Mouse (Mus musculus) heart, adult 2 months (tissue): ENCODE data around the gene Ngfr. TPM values are rescaled to one million over a fixed set of nuclear protein-coding genes. Genes with fewer than 3 reads are reported as not detected.

ENCODE experiments used
- DNase-seq, 2 experiments: peaks; one replicate each; pipeline ENCODE4 v3.0.0; 2021
- H3K27ac ChIP-seq: fragments of 200-600 bp; 2 replicates; pipeline ENCODE4 v1.8.1; 2022
- H3K27me3 ChIP-seq: fragments of 200-500 bp; 2 replicates; pipeline ENCODE4 v1.6.1; 2012; ENCODE audit warnings: mild to moderate bottlenecking, low read length, inconsistent platforms, mixed read lengths; ENCODE audit not compliant: control insufficient read depth, insufficient read depth
- H3K36me3 ChIP-seq: fragments of 200-500 bp; 2 replicates; pipeline ENCODE4 v1.6.1; 2012; ENCODE audit warnings: low read length, inconsistent platforms; ENCODE audit not compliant: control insufficient read depth, insufficient read depth
- H3K4me1 ChIP-seq: fragments of 200-500 bp; 2 replicates; pipeline ENCODE4 v1.6.1; 2011; ENCODE audit warnings: low read length; ENCODE audit not compliant: control insufficient read depth, insufficient read depth
- H3K4me3 ChIP-seq: fragments of 200-600 bp; 2 replicates; pipeline ENCODE4 v1.8.1; 2022
- H3K79me2 ChIP-seq: fragments of 200-500 bp; replicated peaks from 2 replicates; pipeline ENCODE4 v1.6.1; 2012; ENCODE audit warnings: mild to moderate bottlenecking, inconsistent platforms, low read length, moderate library complexity, mixed read lengths; ENCODE audit not compliant: control insufficient read depth, insufficient read depth
- H3K9ac ChIP-seq: fragments of 200-500 bp; 2 replicates; pipeline ENCODE4 v1.6.1; 2012; ENCODE audit warnings: low read depth, mild to moderate bottlenecking, control low read depth, inconsistent platforms, low read length, mixed read lengths
- CTCF ChIP-seq: fragments of 200-600 bp; IDR thresholded peaks from 2 replicates; pipeline ENCODE4 v1.8.1; 2022; ENCODE audit warnings: antibody characterized with exemption, mild to moderate bottlenecking, moderate library complexity
- EP300 ChIP-seq: fragments of 200-500 bp; IDR thresholded peaks from 2 replicates; pipeline ENCODE4 v1.6.1; 2011; ENCODE audit warnings: low read depth, low read length, control low read depth; ENCODE audit not compliant: insufficient read depth
- POLR2A ChIP-seq: fragments of 200-500 bp; IDR thresholded peaks from 2 replicates; pipeline ENCODE4 v1.6.1; 2011; ENCODE audit warnings: mild to moderate bottlenecking, low read depth, low read length, control low read depth; ENCODE audit not compliant: insufficient read depth
- WGBS: fragments of 180-500 bp; shearing (Covaris S2); methylation state at CpG from one replicate; pipeline ENCODE4 v1.1.7; 2018; 5-methylcytosine and 5-hydroxymethylcytosine counted together
- intact Hi-C: fragments of 180-260 bp; cut with DNase I; formaldehyde crosslinking; loops from one replicate; pipeline ENCODE4 v1.15.1; 2025
- polyA plus RNA-seq: library from polyadenylated mRNA; depleted of rRNA; stranded (reverse); fragments of >200 nt; gene quantifications from 2 replicates; pipeline ENCODE4 v1.2.3, GENCODE M21; 2012; rRNA removed
- total RNA-seq, 2 experiments: library from RNA; stranded (reverse); gene quantifications; 2 replicates each; pipeline ENCODE4 v1.2.3; 2021

Gene Ngfr
- total and polyA plus RNA-seq, 3 experiments: 0.26 to 2.2 (median 1.0) TPM

- H3K27ac ChIP-seq: no peak overlapping the region
- no peaks in the 10 kb centered on the region for H3K79me2 ChIP-seq
- no peaks in the 10 kb centered on the region for H3K27me3 ChIP-seq
- H3K4me1 ChIP-seq: no peaks in the 10 kb centered on the region
- intact Hi-C loops: loop anchor here (10.0 kb wide), 1 partner anchor 483 kb away; the partner anchor contains the start of gene Pdk2
- H3K9ac ChIP-seq: no peak overlapping the region
- no peak overlapping the region for H3K4me3 ChIP-seq
- no peaks in the 10 kb centered on the region for H3K36me3 ChIP-seq
- 76% methylated on average over 8 of the region's 8 CpGs for WGBS
- no peak for DNase-seq
- TF ChIP-seq EP300 (no peak), POLR2A (no peak), CTCF (no peak)
Observed at GRCm38 (mm10) chr11:95527307-95527706, 60.2 kb downstream of the Ngfr start.

GRCm38 (mm10) chr11:95521563-95521962, 66.0 kb downstream of the Ngfr start:
- Histone ChIP-seq H3K27ac (no peak overlapping the region), H3K79me2 (no peaks in the 10 kb centered on the region), H3K4me1 (peaks cover 5% of the 10 kb centered on the region; the same call in 1 of the 2 replicates), H3K9ac (no peak overlapping the region), H3K4me3 (0 out of 2 replicates have a peak overlapping the region, but pooled peaks have one; percentile 7), H3K36me3 (no peaks in the 10 kb centered on the region), H3K27me3 (no peaks in the 10 kb centered on the region)
- 2% methylated on average over 13 of the region's 13 CpGs for WGBS
- DNase-seq: peak; percentile 75 to 84
- intact Hi-C loops: loop anchor here (1.0 to 10.0 kb wide), 5 partner anchors 123 to 477 kb away; partner anchors contain the start of genes Pdk2 and Slc35b1
- TF ChIP-seq EP300 (peak; percentile 92), CTCF (peak; percentile 91), POLR2A (no peak)

DNA sequence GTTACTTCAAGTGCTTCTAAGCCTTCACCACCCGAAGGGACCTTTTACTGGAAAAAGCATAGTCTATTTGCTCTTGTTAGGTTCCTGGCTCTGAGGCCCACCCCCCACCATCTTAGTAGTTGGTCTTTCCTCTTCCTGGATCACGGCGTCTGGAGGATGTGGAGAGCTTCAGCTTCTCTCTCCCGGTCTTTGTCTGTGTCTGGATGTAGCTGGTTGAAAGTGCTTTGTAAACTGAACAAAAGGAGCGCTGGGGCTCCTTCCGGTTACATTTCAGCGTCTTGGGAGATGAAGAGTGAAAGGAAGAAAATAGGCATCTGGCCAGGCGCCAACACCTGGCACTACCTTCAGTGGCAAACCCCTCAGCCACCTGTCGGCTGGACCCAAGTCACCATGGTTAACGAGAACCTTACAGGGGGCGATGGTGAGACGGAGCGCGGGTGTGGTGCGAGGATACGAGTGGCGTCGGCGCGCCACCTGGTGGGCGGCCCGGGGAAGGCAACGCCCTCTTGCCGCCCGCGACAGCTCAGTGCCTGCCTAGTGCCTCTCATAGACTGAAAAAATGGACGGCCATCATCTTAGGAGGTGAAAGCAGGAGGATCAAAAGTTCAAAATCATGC, 67.0 kb downstream of the Ngfr start:
- Histone ChIP-seq H3K27me3 (no peaks in the 10 kb centered on the region), H3K9ac (no peak overlapping the region), H3K36me3 (no peaks in the 10 kb centered on the region), H3K79me2 (no peaks in the 10 kb centered on the region), H3K27ac (no peak overlapping the region), H3K4me3 (peak overlapping the region; percentile 37), H3K4me1 (peaks cover 5% of the 10 kb centered on the region; the same call in 1 of the 2 replicates)
- no peak for TF ChIP-seq POLR2A
- TF ChIP-seq EP300: peak; percentile 78; the same call in 1 of the 2 replicates
- TF ChIP-seq CTCF: peak; percentile 97; the same call in 1 of the 2 replicates
- intact Hi-C loops: loop anchor here (1.0 to 10.0 kb wide), 6 partner anchors 122 to 476 kb away; partner anchors contain the start of genes Pdk2 and Slc35b1
- WGBS: 4% methylated on average over 27 of the region's 27 CpGs
- DNase-seq: peak; percentile 86 to 90

DNA sequence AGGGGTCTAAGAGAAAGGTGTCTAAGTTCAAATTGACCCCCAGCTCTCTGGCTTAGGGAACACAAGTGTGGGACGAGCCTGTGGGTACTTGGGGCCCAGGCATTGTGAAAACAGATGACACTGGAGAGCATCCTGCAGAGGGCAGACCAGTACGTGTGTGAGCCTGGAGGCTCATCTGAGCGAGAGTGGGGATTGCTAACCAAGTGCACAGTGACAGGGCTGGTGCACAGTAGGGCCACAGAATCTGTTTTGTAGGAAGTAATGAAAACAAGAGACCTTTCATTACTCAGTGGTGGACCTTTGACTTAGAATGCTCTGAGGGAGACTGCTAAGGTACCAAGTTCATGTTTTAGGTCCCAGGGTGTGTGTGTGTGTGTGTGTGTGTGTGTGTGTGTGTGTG, 67.5 kb downstream of the Ngfr start:
- H3K36me3 ChIP-seq: no peaks in the 10 kb centered on the region
- no peaks in the 10 kb centered on the region for H3K27me3 ChIP-seq
- H3K79me2 ChIP-seq: no peaks in the 10 kb centered on the region
- H3K27ac ChIP-seq: no peak overlapping the region
- no peak overlapping the region for H3K9ac ChIP-seq
- intact Hi-C loops: loop anchor here (1.0 to 10.0 kb wide), 3 partner anchors 121 to 475 kb away; partner anchors contain the start of gene Pdk2
- TF ChIP-seq EP300: no peak
- no peak for TF ChIP-seq POLR2A
- TF ChIP-seq CTCF: no peak
- peaks cover 5% of the 10 kb centered on the region; the same call in 1 of the 2 replicates for H3K4me1 ChIP-seq
- H3K4me3 ChIP-seq: no peak overlapping the region
- WGBS: 77% methylated on average over 3 of the region's 3 CpGs
- no peak for DNase-seq

DNA sequence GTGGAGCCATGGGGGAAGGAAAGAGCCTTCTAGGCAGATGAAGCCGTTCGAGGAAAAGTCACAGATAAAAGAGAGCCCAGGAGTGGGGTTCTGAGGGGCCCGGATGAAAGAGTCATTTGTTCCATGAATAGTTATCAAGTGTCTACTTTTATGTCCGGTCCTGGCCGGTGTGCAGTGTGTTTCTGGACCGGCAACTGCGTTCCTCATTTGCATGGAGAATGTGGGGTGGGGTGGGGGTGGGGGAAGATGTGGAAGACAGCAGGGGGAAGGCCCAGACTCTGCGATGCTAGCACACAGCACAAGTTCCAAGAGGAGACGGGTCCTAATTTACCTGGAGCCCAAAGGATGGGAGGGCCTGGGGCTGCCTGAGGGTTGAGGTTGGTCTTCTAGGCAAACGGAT, 68.2 kb downstream of the Ngfr start:
- no peak for DNase-seq
- Histone ChIP-seq H3K27me3 (peaks cover 1% of the 10 kb centered on the region; the same call in 1 of the 2 replicates), H3K79me2 (no peaks in the 10 kb centered on the region), H3K4me3 (no peak overlapping the region), H3K27ac (no peak overlapping the region), H3K9ac (no peak overlapping the region), H3K4me1 (peaks cover 6% of the 10 kb centered on the region; the same call in 1 of the 2 replicates), H3K36me3 (no peaks in the 10 kb centered on the region)
- TF ChIP-seq EP300 (no peak), CTCF (no peak), POLR2A (no peak)
- WGBS: 61% methylated on average over 10 of the region's 10 CpGs
- intact Hi-C loops: no loop called here

Other genes starting within 250 kb of the Ngfr start
- gene Slc35b1, start 203.0 kb downstream of the Ngfr start, total RNA-seq: 10 to 100 TPM; 34.2 to 41.3 TPM
- 47.2 and 74.2 TPM in 2 replicates for gene Slc35b1, start 203.0 kb downstream of the Ngfr start, polyA plus RNA-seq
- gene Spop, start 173.7 kb downstream of the Ngfr start, total RNA-seq: 100 to 1,000 TPM; 155 to 170 TPM
- 69.3 and 112 TPM in 2 replicates for gene Spop, start 173.7 kb downstream of the Ngfr start, polyA plus RNA-seq
- gene Nxph3, start 73.2 kb downstream of the Ngfr start, total RNA-seq: under 1 TPM; 0.55 to 0.73 TPM
- gene Nxph3, start 73.2 kb downstream of the Ngfr start, polyA plus RNA-seq: 0.57 and 0.76 TPM in 2 replicates
- gene Phb, start 79.2 kb upstream of the Ngfr start, total RNA-seq: 100 to 1,000 TPM; 358 to 383 TPM
- 281 and 456 TPM in 2 replicates for gene Phb, start 79.2 kb upstream of the Ngfr start, polyA plus RNA-seq
- gene Zfp652, start 124.9 kb upstream of the Ngfr start, total RNA-seq: 10 to 100 TPM; 47.6 to 54.4 TPM
- gene Zfp652, start 124.9 kb upstream of the Ngfr start, polyA plus RNA-seq: 16.1 and 22.3 TPM in 2 replicates
- under 1 TPM; 0.26 to 0.30 TPM for gene B130006D01Rik, start 135.9 kb upstream of the Ngfr start, total RNA-seq
- gene B130006D01Rik, start 135.9 kb upstream of the Ngfr start, polyA plus RNA-seq: 0.06 and 0.15 TPM in 2 replicates
- gene Phospho1, start 236.8 kb upstream of the Ngfr start, total RNA-seq: 100 to 1,000 TPM; 181 to 206 TPM
- 193 and 244 TPM in 2 replicates for gene Phospho1, start 236.8 kb upstream of the Ngfr start, polyA plus RNA-seq
- 10 to 100 TPM; 19.0 to 24.4 TPM for gene Gngt2, start 249.5 kb upstream of the Ngfr start, total RNA-seq
- gene Gngt2, start 249.5 kb upstream of the Ngfr start, polyA plus RNA-seq: 10.2 and 12.4 TPM in 2 replicates